Comparison of ENCODE assay signal across 10 mouse cellular contexts in genomic region chr4:149732800-149733199, GRCm38 (mm10). TPM values are rescaled to one million over a fixed set of nuclear protein-coding genes. Genes with fewer than 3 reads are reported as not detected.
A peak's percentile ranks its signal among the peaks of the same experiment; 100 is the strongest.
DNase-seq lines count a peak whose midpoint lies in the region; ATAC-seq and TF ChIP-seq lines count a peak whose summit lies in the region.
"Had no signal": no experiment of that assay in that cellular context is flagged by ENCODE, and none has a peak within 500 bp of the region (broad histone marks: within the 10 kb centered on the region; RNA-seq: fewer than 3 reads in every experiment).

No protein-coding gene starts in this region.

- H3ac ChIP-seq in myocyte (ENCODE audit: control insufficient read depth, insufficient read length): no peak overlapping the region

- no peak for DNase-seq in forebrain, embryonic 14.5 days (ENCODE audit: low spot score)
- no peak for DNase-seq in liver, postnatal 0 days
- DNase-seq in liver: no peak
- no peak for DNase-seq in left cerebral cortex, postnatal 25 days (ENCODE audit: low spot score in 2 of 2)
- DNase-seq in ovary, postnatal 36 days (ENCODE audit: low spot score): no peak

- no peak overlapping the region for H3K9ac ChIP-seq in forebrain, embryonic 12.5 days
- H3K9ac ChIP-seq in forebrain, embryonic 14.5 days (ENCODE audit: low read length): no peak overlapping the region
- no peak overlapping the region for H3K9ac ChIP-seq in liver, postnatal 0 days (replicated peaks)
- H3K9ac ChIP-seq in heart, embryonic 12.5 days: no peak overlapping the region
- H3K9ac ChIP-seq: hindbrain, embryonic 15.5 days had no signal

- intact Hi-C loops in left cerebral cortex, postnatal 25 days (cut with DNase I): no loop called here

- H3K79me2 ChIP-seq in myocyte (ENCODE audit: control insufficient read depth, insufficient read depth): peaks cover 41% of the 10 kb centered on the region

- H3K4me1 ChIP-seq in forebrain, embryonic 12.5 days: peaks cover 59% of the 10 kb centered on the region
- peaks cover 36% of the 10 kb centered on the region for H3K4me1 ChIP-seq in forebrain, embryonic 14.5 days (ENCODE audit: control insufficient read depth, insufficient read depth, low read length)
- peaks cover 32% of the 10 kb centered on the region for H3K4me1 ChIP-seq in liver, postnatal 0 days (ENCODE audit: insufficient read depth)
- peaks cover 67% of the 10 kb centered on the region for H3K4me1 ChIP-seq in heart, embryonic 12.5 days (replicated peaks)

- peak overlapping the region; percentile 80 for H3K27ac ChIP-seq in forebrain, embryonic 12.5 days
- no peak overlapping the region for H3K27ac ChIP-seq in forebrain, embryonic 14.5 days (ENCODE audit: low read depth, low read length)
- H3K27ac ChIP-seq in liver, postnatal 0 days (ENCODE audit: low read depth): no peak overlapping the region
- H3K27ac ChIP-seq in heart, embryonic 12.5 days (ENCODE audit: poor library complexity, severe bottlenecking): 0 out of 2 replicates have a peak overlapping the region, but pooled peaks have one; percentile 18

- TF ChIP-seq EP300 in liver, postnatal 0 days (IDR thresholded peaks at IDR 0.05; ENCODE audit: low read depth): no peak

- no peak overlapping the region for H3K4me2 ChIP-seq in forebrain, embryonic 12.5 days
- no peak overlapping the region for H3K4me2 ChIP-seq in forebrain, embryonic 14.5 days (ENCODE audit: low read length)
- H3K4me2 ChIP-seq in liver, postnatal 0 days (ENCODE audit: low read depth, low read length): no peak overlapping the region
- no peak overlapping the region for H3K4me2 ChIP-seq in heart, embryonic 12.5 days
- peak overlapping the region; percentile 8 for H3K4me2 ChIP-seq in myocyte (ENCODE audit: low read depth)

- TF ChIP-seq POLR2A in myocyte (IDR thresholded peaks at IDR 0.05; ENCODE audit: insufficient read length, low read depth): no peak

- no peak overlapping the region for H3K4me3 ChIP-seq in forebrain, embryonic 12.5 days (replicated peaks)
- no peak overlapping the region for H3K4me3 ChIP-seq in forebrain, embryonic 14.5 days (ENCODE audit: low read depth, low read length)
- H3K4me3 ChIP-seq in liver, postnatal 0 days (ENCODE audit: low read depth, low read length): no peak overlapping the region
- H3K4me3 ChIP-seq in heart, embryonic 12.5 days: no peak overlapping the region
- H3K4me3 ChIP-seq in myocyte: no peak overlapping the region
- H3K4me3 ChIP-seq: hindbrain, embryonic 15.5 days had no signal

- peaks cover 41% of the 10 kb centered on the region for H3K36me3 ChIP-seq in forebrain, embryonic 12.5 days (replicated peaks)
- peaks cover 40% of the 10 kb centered on the region for H3K36me3 ChIP-seq in forebrain, embryonic 14.5 days (ENCODE audit: control insufficient read depth, insufficient read depth, low read length)
- H3K36me3 ChIP-seq in liver, postnatal 0 days (replicated peaks; ENCODE audit: insufficient read depth, low read length): peaks cover 11% of the 10 kb centered on the region
- peaks cover 36% of the 10 kb centered on the region for H3K36me3 ChIP-seq in heart, embryonic 12.5 days
- H3K36me3 ChIP-seq in myocyte (ENCODE audit: control insufficient read depth, insufficient read depth): no peaks in the 10 kb centered on the region

- WGBS in forebrain, embryonic 12.5 days: 86% methylated on average over 10 of the region's 10 CpGs
- 83% methylated on average over 10 of the region's 10 CpGs for WGBS in forebrain, embryonic 14.5 days
- 37% methylated on average over 10 of the region's 10 CpGs for WGBS in liver, postnatal 0 days (ENCODE audit: insufficient replicate concordance)
- 44% methylated on average over 10 of the region's 10 CpGs for WGBS in heart, embryonic 12.5 days

- no peaks in the 10 kb centered on the region for H3K27me3 ChIP-seq in forebrain, embryonic 12.5 days
- H3K27me3 ChIP-seq in forebrain, embryonic 14.5 days (replicated peaks; ENCODE audit: control insufficient read depth, insufficient read depth, low read length): no peaks in the 10 kb centered on the region
- no peaks in the 10 kb centered on the region for H3K27me3 ChIP-seq in liver, postnatal 0 days (ENCODE audit: insufficient read depth, low read length)
- no peaks in the 10 kb centered on the region for H3K27me3 ChIP-seq in heart, embryonic 12.5 days (replicated peaks)
- no peaks in the 10 kb centered on the region for H3K27me3 ChIP-seq in myocyte (ENCODE audit: control insufficient read depth, insufficient read depth, insufficient read length)
- H3K27me3 ChIP-seq: hindbrain, embryonic 15.5 days had no signal

- no peak for ATAC-seq in forebrain, embryonic 12.5 days (ENCODE audit: low FRiP score)
- no peak for ATAC-seq in forebrain, embryonic 14.5 days
- peak; percentile 25 for ATAC-seq in liver, postnatal 0 days
- ATAC-seq in heart, embryonic 12.5 days (ENCODE audit: insufficient number of reproducible peaks, low FRiP score): no peak
- ATAC-seq: activated CD4-positive, CD25-positive, alpha-beta regulatory T cell, adult 4 months had no signal

- no peaks in the 10 kb centered on the region for H3K9me3 ChIP-seq in forebrain, embryonic 12.5 days
- no peaks in the 10 kb centered on the region for H3K9me3 ChIP-seq in forebrain, embryonic 14.5 days (replicated peaks; ENCODE audit: control insufficient read depth, low read length)
- H3K9me3 ChIP-seq in liver, postnatal 0 days (ENCODE audit: low read length): no peaks in the 10 kb centered on the region
- H3K9me3 ChIP-seq in heart, embryonic 12.5 days (replicated peaks): no peaks in the 10 kb centered on the region
- H3K9me3 ChIP-seq: hindbrain, embryonic 15.5 days had no signal

- no peak for TF ChIP-seq CTCF in liver, postnatal 0 days (IDR thresholded peaks at IDR 0.05; ENCODE audit: low read depth)

TF ChIP-seq in myocyte, 11 proteins besides CTCF, POLR2A, EP300 and RAD21:
- no peak for TF ChIP-seq E2F4 (IDR thresholded peaks at IDR 0.05; ENCODE audit: insufficient read depth)
- no peak for TF ChIP-seq TCF12 (IDR thresholded peaks at IDR 0.05; ENCODE audit: insufficient read depth, poor library complexity, severe bottlenecking)
- no peak for TF ChIP-seq TCF3 (IDR thresholded peaks at IDR 0.05; ENCODE audit: insufficient read length, low read depth)
- TF ChIP-seq POLR2AphosphoS2 (IDR thresholded peaks at IDR 0.05; ENCODE audit: insufficient read length, low read depth): no peak
- TF ChIP-seq MYOG (IDR thresholded peaks at IDR 0.05; ENCODE audit: control insufficient read depth in 1 of 3, insufficient read depth in 1 of 3, insufficient read length in 2 of 3, low read depth in 2 of 3): peak in 1 of 3 experiments; percentile 3
- peak in 1 of 3 experiments; percentile 50 for TF ChIP-seq MYOD1 (IDR thresholded peaks at IDR 0.05; ENCODE audit: control insufficient read depth in 1 of 3, insufficient read length in 2 of 3, low read depth in 2 of 3)
- no peak for TF ChIP-seq REST (IDR thresholded peaks at IDR 0.05; ENCODE audit: insufficient read depth, insufficient read length)
- no peak for TF ChIP-seq USF1 (IDR thresholded peaks at IDR 0.05; ENCODE audit: low read depth)
- TF ChIP-seq SRF (IDR thresholded peaks at IDR 0.05; ENCODE audit: control insufficient read depth, insufficient read length, low read depth): no peak

RNA-seq across cellular contexts. Expression of gene Tmem201, which starts 5.0 kb away (rescaled TPM):
- polyA plus RNA-seq in forebrain, embryonic 12.5 days (2016; fragmentation: Nextera tagmentation; extraction: Ambion mirVana): 39.4 and 41.0 TPM in 2 replicates
- polyA plus RNA-seq in forebrain, embryonic 14.5 days (2014; fragmentation: Nextera tagmentation; extraction: Ambion mirVana): 20.4 and 24.9 TPM in 2 replicates
- 5.1 and 5.8 TPM in 2 replicates for polyA plus RNA-seq in liver, postnatal 0 days (2015; fragmentation: Nextera tagmentation; extraction: Ambion mirVana)
- 51.1 and 52.8 TPM in 2 replicates for polyA plus RNA-seq in heart, embryonic 12.5 days (2016; fragmentation: Nextera tagmentation; extraction: Ambion mirVana)
- polyA plus RNA-seq in myocyte (2012; fragmentation: generic; extraction: Trizol): 31.1 TPM
- total RNA-seq in left cerebral cortex, postnatal 25 days (2021): 10 to 100 TPM; 59.6 to 65.5 TPM

RNA-seq across cellular contexts. Expression of gene Pik3cd, which starts 30.4 kb away (rescaled TPM):
- polyA plus RNA-seq in forebrain, embryonic 12.5 days (2016; fragmentation: Nextera tagmentation; extraction: Ambion mirVana): 9.4 and 10.4 TPM in 2 replicates
- 8.9 and 12.9 TPM in 2 replicates for polyA plus RNA-seq in forebrain, embryonic 14.5 days (2014; fragmentation: Nextera tagmentation; extraction: Ambion mirVana)
- 4.9 and 7.8 TPM in 2 replicates for polyA plus RNA-seq in liver, postnatal 0 days (2015; fragmentation: Nextera tagmentation; extraction: Ambion mirVana)
- polyA plus RNA-seq in heart, embryonic 12.5 days (2016; fragmentation: Nextera tagmentation; extraction: Ambion mirVana): 3.5 and 3.7 TPM in 2 replicates
- polyA plus RNA-seq in myocyte (2012; fragmentation: generic; extraction: Trizol): 1.4 TPM
- 10 to 100 TPM; 20.0 to 25.9 TPM for total RNA-seq in left cerebral cortex, postnatal 25 days (2021)

RNA-seq across cellular contexts. Expression of gene Slc25a33, which starts 41.3 kb away (rescaled TPM):
- polyA plus RNA-seq in forebrain, embryonic 12.5 days (2016; fragmentation: Nextera tagmentation; extraction: Ambion mirVana): 12.1 and 12.6 TPM in 2 replicates
- 20.4 and 21.9 TPM in 2 replicates for polyA plus RNA-seq in forebrain, embryonic 14.5 days (2014; fragmentation: Nextera tagmentation; extraction: Ambion mirVana)
- polyA plus RNA-seq in liver, postnatal 0 days (2015; fragmentation: Nextera tagmentation; extraction: Ambion mirVana): 52.2 and 53.2 TPM in 2 replicates
- polyA plus RNA-seq in heart, embryonic 12.5 days (2016; fragmentation: Nextera tagmentation; extraction: Ambion mirVana): 7.3 and 7.5 TPM in 2 replicates
- polyA plus RNA-seq in myocyte (2012; fragmentation: generic; extraction: Trizol): 34.3 TPM
- total RNA-seq in left cerebral cortex, postnatal 25 days (2021): 10 to 100 TPM; 29.2 to 36.0 TPM

Comparison
In these comparisons a context has a peak if more than half of its experiments do, and no peak if none do; other contexts are left out.
1. H3K27ac ChIP-seq: peak in forebrain, embryonic 12.5 days (single experiment) and heart, embryonic 12.5 days (single experiment); none in forebrain, embryonic 14.5 days (single experiment) and liver, postnatal 0 days (single experiment).